Mouse (Mus musculus): ENCODE data around the gene Adgrb3. TPM values are rescaled to one million over a fixed set of nuclear protein-coding genes. Genes with fewer than 3 reads are reported as not detected.

The Adgrb3 gene
- polyA plus RNA-seq, 1 experiment from 2014 or later, result 1.5 TPM

- no peak overlapping the region for H3K4me3 ChIP-seq
- WGBS, result 71% methylated on average over 1 of the region's 1 CpGs
- no peak for ATAC-seq (ENCODE audit: low FRiP score, low read depth)
- H3K4me2 ChIP-seq (replicated peaks), result no peak overlapping the region
- no peaks in the 10 kb centered on the region for H3K36me3 ChIP-seq
- H3K27ac ChIP-seq, result no peak overlapping the region
- H3K4me1 ChIP-seq, result no peaks in the 10 kb centered on the region
- H3K9ac ChIP-seq, result no peak overlapping the region
- H3K9me3 ChIP-seq, result no peaks in the 10 kb centered on the region
- H3K27me3 ChIP-seq, result no peaks in the 10 kb centered on the region
Observed at GRCm38 (mm10) chr1:25581698-25582097, 247.8 kb downstream of the Adgrb3 start.

DNA sequence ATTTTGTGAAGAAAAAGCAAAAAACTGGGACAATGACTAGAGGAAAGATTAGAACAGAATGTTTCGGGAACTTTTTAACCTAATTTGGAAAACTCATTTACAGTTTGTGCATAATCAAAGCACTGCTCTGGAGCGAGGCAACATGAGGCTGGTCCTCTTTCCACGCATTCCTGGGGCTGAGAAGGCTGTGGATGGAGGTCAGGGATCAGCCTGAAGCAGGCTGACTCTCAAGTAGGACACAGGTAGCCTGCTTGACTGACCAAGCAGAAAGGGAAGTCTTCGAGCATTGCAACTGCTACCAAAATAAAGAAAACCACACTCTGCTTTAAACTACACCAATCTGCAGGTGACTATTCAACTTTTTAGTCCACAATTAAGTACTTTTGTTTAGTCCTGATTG lies 251.7 kb downstream of the Adgrb3 start:
- Histone ChIP-seq H3K27me3 (no peaks in the 10 kb centered on the region), H3K27ac (no peak overlapping the region), H3K4me3 (no peak overlapping the region), H3K4me1 (no peaks in the 10 kb centered on the region), H3K9ac (no peak overlapping the region), H3K36me3 (no peaks in the 10 kb centered on the region), H3K4me2 (replicated peaks) (no peak overlapping the region), H3K9me3 (no peaks in the 10 kb centered on the region)
- ATAC-seq (ENCODE audit: low FRiP score, low read depth), result no peak
- WGBS, result 81% methylated on average over 4 of the region's 4 CpGs

DNA sequence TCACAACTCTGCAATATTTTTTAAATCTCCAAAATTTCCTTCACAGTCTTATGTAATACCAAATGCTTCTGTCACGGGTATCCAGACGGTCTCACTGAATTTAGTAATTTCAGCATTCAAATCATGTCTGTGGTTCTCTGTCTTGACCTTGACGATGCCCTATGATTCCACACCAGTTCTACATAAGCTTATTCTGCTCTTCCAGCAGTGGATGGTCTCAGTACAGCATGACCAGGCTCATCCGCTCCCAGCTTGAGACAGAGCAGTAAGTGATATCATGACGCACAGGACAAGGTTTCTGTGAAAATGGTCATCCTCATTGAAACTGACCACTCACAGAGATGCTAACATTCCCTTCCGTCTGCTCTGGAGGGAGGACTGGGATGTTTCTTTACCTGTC lies 252.9 kb downstream of the Adgrb3 start:
- no peaks in the 10 kb centered on the region for H3K27me3 ChIP-seq
- no peak overlapping the region for H3K27ac ChIP-seq
- no peaks in the 10 kb centered on the region for H3K4me1 ChIP-seq
- ATAC-seq (ENCODE audit: low FRiP score, low read depth), result no peak
- no peaks in the 10 kb centered on the region for H3K36me3 ChIP-seq
- no peaks in the 10 kb centered on the region for H3K9me3 ChIP-seq
- 83% methylated on average over 6 of the region's 6 CpGs for WGBS
- H3K9ac ChIP-seq, result no peak overlapping the region
- H3K4me3 ChIP-seq, result no peak overlapping the region
- no peak overlapping the region for H3K4me2 ChIP-seq (replicated peaks)

GRCm38 (mm10) chr1:25568096-25568495 lies 261.4 kb downstream of the Adgrb3 start:
- 89% methylated on average over 1 of the region's 1 CpGs for WGBS
- Histone ChIP-seq H3K27me3 (no peaks in the 10 kb centered on the region), H3K4me3 (no peak overlapping the region), H3K4me2 (replicated peaks) (no peak overlapping the region), H3K4me1 (no peaks in the 10 kb centered on the region), H3K36me3 (no peaks in the 10 kb centered on the region), H3K9me3 (no peaks in the 10 kb centered on the region), H3K27ac (no peak overlapping the region), H3K9ac (no peak overlapping the region)
- no peak for ATAC-seq (ENCODE audit: low FRiP score, low read depth)

DNA sequence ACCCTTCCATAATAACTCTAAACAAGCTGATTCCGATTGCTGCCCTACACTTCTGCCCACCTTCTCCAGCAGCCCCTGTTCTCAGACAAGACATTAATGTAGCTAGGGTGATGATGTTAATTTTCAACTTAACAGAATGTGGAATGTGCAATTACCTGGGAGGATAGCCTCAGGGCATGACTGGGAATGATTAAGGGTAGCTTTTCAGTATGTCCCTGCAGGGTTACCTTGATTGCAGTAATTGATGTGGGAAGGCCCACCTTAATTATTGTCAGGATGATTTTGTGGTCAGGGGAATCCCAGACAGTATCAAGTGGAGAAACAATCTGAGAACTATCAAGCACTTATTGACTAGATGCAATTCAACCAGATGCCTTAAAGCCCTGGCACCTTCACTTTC lies 283.4 kb downstream of the Adgrb3 start:
- ATAC-seq (ENCODE audit: low FRiP score, low read depth), result no peak
- Histone ChIP-seq H3K9ac (no peak overlapping the region), H3K4me1 (0 out of 2 replicates have a peak, but pooled peaks cover 2% of the 10 kb centered on the region), H3K9me3 (no peaks in the 10 kb centered on the region), H3K27me3 (no peaks in the 10 kb centered on the region), H3K27ac (no peak overlapping the region), H3K4me3 (no peak overlapping the region), H3K4me2 (replicated peaks) (no peak overlapping the region), H3K36me3 (no peaks in the 10 kb centered on the region)
- WGBS, result 67% methylated on average over 1 of the region's 1 CpGs

- Histone ChIP-seq H3K9ac (no peak overlapping the region), H3K4me3 (no peak overlapping the region), H3K4me2 (replicated peaks) (no peak overlapping the region), H3K36me3 (no peaks in the 10 kb centered on the region), H3K9me3 (no peaks in the 10 kb centered on the region), H3K27ac (no peak overlapping the region), H3K27me3 (no peaks in the 10 kb centered on the region), H3K4me1 (0 out of 2 replicates have a peak, but pooled peaks cover 2% of the 10 kb centered on the region)
- 68% methylated on average over 2 of the region's 2 CpGs for WGBS
- ATAC-seq (ENCODE audit: low FRiP score, low read depth), result no peak
Observed at GRCm38 (mm10) chr1:25543915-25544314, 285.6 kb downstream of the Adgrb3 start.

- ATAC-seq (ENCODE audit: low FRiP score, low read depth), result 0 out of 2 replicates have a peak, but pooled peaks have one; percentile 61
- Histone ChIP-seq H3K9ac (no peak overlapping the region), H3K4me1 (0 out of 2 replicates have a peak, but pooled peaks cover 2% of the 10 kb centered on the region), H3K36me3 (no peaks in the 10 kb centered on the region), H3K4me3 (no peak overlapping the region), H3K4me2 (replicated peaks) (no peak overlapping the region), H3K9me3 (no peaks in the 10 kb centered on the region), H3K27ac (no peak overlapping the region), H3K27me3 (no peaks in the 10 kb centered on the region)
- 46% methylated on average over 3 of the region's 3 CpGs for WGBS
Observed at GRCm38 (mm10) chr1:25542891-25543290, 286.6 kb downstream of the Adgrb3 start.

DNA sequence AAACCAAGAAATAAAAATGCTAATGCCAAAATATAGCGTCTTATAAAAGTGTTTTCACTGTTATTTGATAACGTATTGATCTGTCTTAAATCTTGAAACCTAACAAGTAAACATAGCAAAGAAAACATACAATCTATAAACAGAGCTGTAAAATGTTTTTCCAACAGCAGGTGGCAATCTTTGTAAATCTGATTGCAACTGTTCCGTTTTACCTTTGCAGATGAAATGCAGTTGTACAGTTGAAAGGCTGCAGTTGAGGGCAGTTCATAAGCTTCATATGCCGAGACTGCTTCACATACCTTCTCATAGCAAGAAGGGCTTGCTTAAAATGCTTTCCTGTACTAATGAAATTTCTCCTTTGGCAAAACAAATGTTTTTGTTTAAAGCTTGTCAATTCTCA lies 302.5 kb downstream of the Adgrb3 start:
- no peaks in the 10 kb centered on the region for H3K36me3 ChIP-seq
- ATAC-seq (ENCODE audit: low FRiP score, low read depth), result no peak
- no peak overlapping the region for H3K4me2 ChIP-seq (replicated peaks)
- no peaks in the 10 kb centered on the region for H3K4me1 ChIP-seq
- H3K9ac ChIP-seq, result no peak overlapping the region
- H3K27me3 ChIP-seq, result no peaks in the 10 kb centered on the region
- 63% methylated on average over 4 of the region's 4 CpGs for WGBS
- H3K4me3 ChIP-seq, result no peak overlapping the region
- no peaks in the 10 kb centered on the region for H3K9me3 ChIP-seq
- no peak overlapping the region for H3K27ac ChIP-seq

DNA sequence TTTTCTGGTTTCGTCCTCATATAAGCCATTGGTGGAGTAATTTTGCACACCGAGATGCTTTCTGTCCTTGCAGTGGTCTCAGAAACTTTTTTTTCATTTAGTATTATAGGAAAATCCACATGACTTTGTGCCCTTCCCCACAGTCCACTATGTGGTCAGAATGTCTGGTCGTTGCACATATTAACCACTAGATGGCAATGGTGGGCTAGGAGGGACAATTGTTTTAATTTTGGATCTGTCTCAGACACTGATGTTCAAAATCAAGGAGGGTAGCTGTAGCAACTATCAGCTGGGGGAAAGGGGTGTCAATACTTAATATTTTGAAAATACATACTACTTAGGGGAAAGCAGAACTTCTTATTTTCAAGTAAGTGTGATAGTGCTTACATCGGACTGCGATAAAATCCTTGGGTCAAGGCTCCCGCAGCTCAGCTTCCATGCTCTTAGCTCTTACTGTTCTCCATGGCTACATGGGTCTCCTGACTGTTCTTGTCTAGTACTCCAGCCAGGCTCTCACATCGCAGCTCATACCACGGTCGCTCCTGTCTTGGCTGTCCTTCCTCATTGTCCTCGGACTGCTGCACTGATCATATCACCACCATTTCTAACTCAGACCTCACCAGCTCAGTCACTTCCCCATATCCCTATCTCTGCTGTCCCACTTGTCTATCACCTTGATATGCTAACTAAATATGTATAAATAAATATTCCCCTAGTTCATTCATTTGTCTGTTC lies 319.0 kb downstream of the Adgrb3 start:
- no peak overlapping the region for H3K9ac ChIP-seq
- peak; percentile 57; the same call in 1 of the 2 replicates for ATAC-seq (ENCODE audit: low FRiP score, low read depth)
- H3K4me1 ChIP-seq, result no peaks in the 10 kb centered on the region
- H3K36me3 ChIP-seq, result no peaks in the 10 kb centered on the region
- no peak overlapping the region for H3K4me2 ChIP-seq (replicated peaks)
- H3K4me3 ChIP-seq, result no peak overlapping the region
- WGBS, result 62% methylated on average over 10 of the region's 10 CpGs
- H3K9me3 ChIP-seq, result no peaks in the 10 kb centered on the region
- no peak overlapping the region for H3K27ac ChIP-seq
- no peaks in the 10 kb centered on the region for H3K27me3 ChIP-seq

GRCm38 (mm10) chr1:25504313-25504712 lies 325.2 kb downstream of the Adgrb3 start:
- H3K9me3 ChIP-seq, result no peaks in the 10 kb centered on the region
- ATAC-seq (ENCODE audit: low FRiP score, low read depth), result no peak
- no peaks in the 10 kb centered on the region for H3K36me3 ChIP-seq
- no peak overlapping the region for H3K4me2 ChIP-seq (replicated peaks)
- no peak overlapping the region for H3K4me3 ChIP-seq
- no peaks in the 10 kb centered on the region for H3K4me1 ChIP-seq
- WGBS, result 10% methylated on average over 4 of the region's 4 CpGs
- no peaks in the 10 kb centered on the region for H3K27me3 ChIP-seq
- H3K9ac ChIP-seq, result no peak overlapping the region
- H3K27ac ChIP-seq, result no peak overlapping the region

DNA sequence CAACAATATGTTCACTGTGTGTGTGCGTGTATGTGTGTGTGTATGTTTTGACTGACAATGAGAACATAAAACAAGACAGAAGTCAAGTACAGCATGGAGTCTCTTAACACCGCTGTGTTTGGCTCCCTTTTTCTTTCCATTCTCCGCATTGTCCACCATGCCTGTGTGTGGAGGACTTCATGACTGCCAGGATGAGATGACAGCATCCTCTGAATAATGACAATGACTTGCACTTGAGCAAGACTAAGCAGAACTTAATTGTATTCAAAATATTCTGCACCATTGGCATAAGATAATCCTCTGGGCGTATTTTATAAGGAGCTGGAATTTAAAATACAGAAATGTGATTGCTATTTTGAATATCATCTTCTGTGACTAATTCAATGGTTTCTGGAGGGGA lies 326.0 kb downstream of the Adgrb3 start:
- Histone ChIP-seq H3K9me3 (no peaks in the 10 kb centered on the region), H3K4me3 (no peak overlapping the region), H3K4me2 (replicated peaks) (no peak overlapping the region), H3K9ac (no peak overlapping the region), H3K4me1 (no peaks in the 10 kb centered on the region), H3K36me3 (no peaks in the 10 kb centered on the region), H3K27me3 (no peaks in the 10 kb centered on the region), H3K27ac (no peak overlapping the region)
- 81% methylated on average over 4 of the region's 4 CpGs for WGBS
- ATAC-seq (ENCODE audit: low FRiP score, low read depth), result no peak

DNA sequence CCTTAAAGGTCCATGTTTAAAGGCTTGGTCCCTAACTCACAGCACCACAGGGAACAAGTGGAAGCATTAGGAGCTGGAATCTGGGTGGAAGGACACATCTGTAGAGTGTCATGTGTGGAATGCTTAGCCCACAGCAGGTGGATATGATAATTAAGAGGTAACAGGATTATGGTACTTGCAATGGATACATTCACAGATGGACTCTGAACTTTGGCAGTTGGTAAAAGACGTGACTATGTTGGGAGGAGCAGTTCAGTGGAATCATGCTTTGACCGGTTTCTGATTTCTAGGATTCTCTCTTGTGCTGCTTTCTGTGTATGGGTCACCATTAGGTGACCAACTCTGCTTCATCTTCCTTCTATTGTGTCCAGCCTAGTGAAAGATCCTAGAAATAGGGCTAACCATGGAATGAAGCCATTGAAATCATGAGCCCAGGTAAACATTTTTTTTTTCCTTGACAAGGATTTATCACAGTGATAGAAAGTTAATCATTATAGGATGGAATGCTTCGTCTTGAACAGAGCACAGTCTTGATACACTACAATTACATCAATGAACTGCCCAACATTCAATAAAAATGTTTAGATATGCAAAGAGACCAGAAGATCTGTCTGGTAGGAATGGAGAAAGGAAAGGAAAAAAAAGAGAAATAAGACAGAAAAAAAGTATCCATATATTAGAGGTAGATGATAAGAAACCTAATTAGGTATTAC lies 334.1 kb downstream of the Adgrb3 start:
- Histone ChIP-seq H3K9ac (no peak overlapping the region), H3K4me2 (replicated peaks) (no peak overlapping the region), H3K27me3 (no peaks in the 10 kb centered on the region), H3K9me3 (no peaks in the 10 kb centered on the region), H3K4me3 (no peak overlapping the region), H3K36me3 (no peaks in the 10 kb centered on the region), H3K4me1 (no peaks in the 10 kb centered on the region), H3K27ac (no peak overlapping the region)
- no peak for ATAC-seq (ENCODE audit: low FRiP score, low read depth)
- 79% methylated on average over 3 of the region's 3 CpGs for WGBS
